Mouse (Mus musculus): ENCODE data around the gene 1110051M20Rik. TPM values are rescaled to one million over a fixed set of nuclear protein-coding genes. Genes with fewer than 3 reads are reported as not detected.

The 1110051M20Rik gene
- polyA plus RNA-seq (2014; fragmentation: Illumina TruSeq; extraction: RNeasy Lipid Tissue Mini Kit (QIAGEN cat#74804); ENCODE audit: insufficient read depth, low read depth, low replicate concordance), result 26.7 TPM

DNA sequence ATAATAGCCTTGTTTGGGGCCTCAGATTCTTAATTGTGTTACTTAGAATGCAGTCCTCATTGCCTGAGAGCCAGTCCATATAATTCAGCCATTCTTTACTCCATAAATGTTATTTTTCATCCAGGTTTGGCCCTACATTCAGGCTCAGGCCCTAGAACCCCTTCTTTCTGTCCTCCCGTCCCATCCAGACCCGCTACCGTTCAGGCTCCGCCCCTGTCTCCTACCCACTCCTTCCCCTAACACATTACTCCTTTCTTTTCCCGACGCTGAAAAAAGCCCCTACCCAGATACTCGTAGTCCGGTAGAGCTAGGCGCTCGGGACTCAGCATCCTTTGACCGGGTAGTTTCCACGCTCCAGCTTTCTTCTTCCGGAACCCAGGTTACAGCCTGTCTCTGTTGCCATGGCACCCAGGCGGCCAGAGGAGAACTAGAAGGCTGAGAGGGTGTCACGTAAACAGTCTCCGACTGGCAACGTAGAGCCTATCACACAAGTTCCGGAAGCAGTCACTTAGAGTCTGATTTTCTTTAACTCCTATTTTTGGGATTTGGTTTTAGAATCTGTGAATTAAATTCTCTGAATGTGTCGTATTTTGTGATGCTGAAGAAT lies at the start of gene 1110051M20Rik:
Gene 1110051M20Rik (minus strand): TSS at position 419 of the 607 bp plus-strand sequence.

DNA sequence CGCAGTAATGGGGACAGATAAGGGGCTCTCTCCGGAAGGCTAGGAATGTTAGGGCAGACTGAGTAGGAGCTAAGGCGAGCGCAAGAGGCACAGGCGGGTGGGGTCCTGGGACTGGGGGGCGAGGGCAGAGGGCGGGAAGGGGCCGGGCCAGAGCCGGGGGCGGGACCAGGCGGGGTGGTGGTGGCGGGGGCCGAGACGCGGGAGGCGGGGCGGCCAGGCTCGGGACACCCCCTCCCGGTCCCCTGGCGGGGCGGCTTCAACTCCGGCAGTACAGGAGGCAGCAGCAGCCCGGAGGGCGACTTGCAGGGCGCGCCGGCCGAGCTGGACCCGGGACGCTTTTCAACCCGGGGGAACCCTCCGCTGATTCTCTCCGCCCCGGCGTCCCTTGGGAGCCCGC lies 12.8 kb upstream of the 1110051M20Rik start, which contains the start of gene Lrp4:
Gene Lrp4 (plus strand): TSS at position 253 of the 397 bp plus-strand sequence.

DNA sequence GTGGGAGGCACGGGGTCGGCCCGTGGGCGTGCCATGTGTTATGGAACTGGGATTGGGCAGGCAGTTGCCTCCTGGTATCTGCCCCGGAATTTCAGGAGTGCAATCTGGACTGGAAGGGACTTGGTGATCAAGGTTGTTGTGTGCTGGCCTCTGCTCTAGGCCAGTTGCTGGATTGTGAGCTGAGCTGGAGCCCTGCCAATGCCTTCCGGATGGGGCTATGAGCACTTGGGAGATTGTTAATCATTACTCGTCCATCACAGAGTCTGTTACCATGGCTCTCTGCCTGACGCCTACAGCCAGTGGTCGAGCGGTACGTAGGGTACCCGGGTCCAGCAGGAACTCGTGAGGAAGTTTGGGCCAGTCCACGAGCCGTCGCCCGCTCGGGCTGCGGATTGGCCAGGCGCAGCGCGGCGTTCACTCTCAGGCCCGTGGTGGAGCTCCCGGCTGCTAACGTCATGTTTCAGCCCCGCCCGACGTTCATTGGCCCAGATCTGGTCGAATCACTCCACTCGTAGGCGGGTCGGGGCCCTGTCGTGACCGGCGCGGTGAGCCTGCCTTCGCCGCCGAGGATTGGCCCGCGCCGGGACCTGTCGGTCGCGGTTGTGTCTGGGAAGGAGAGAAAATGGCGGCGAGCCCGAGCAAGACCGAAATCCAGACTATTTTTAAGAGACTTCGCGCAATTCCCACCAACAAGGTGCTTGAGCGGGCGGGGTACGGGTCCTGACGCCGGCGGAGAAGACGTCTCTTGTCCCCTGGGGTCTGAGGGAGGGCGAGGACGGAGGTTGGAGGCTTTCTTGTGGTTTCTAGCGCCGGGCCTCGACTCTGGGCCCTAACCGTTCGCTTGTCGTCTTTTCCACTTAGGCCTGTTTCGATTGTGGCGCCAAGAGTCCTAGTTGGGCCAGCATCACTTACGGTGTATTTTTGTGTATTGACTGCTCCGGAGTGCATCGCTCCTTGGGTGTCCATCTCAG lies 179.5 kb downstream of the 1110051M20Rik start, which contains the start of gene Arfgap2:
Gene Arfgap2 (plus strand): TSS at position 264 of the 971 bp plus-strand sequence.

DNA sequence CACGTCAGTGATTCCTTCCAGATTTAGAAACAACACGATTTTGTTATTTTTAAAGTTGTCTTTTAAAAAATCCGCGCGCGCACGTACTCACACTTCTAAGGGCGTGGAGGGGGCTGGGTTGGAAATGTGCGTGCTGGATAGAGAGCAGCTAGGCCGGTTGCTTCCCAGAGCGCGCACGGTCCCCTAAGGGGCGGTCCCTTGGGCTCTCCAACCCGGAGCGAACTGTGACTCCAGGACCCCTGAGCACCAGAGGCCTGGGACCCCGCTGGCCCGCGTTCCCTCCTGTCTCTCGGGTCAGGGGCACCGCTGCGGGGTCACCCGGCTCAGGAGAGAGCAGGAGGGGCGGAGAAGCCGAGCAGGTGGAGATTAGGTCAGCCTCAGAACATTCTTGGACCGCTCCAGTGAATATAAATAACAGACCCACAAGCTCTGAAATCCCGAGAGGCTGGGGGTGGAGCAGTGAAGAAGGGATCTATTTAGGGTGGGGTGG lies 188.8 kb downstream of the 1110051M20Rik start, which contains the start of gene Pacsin3:
Gene Pacsin3 (plus strand): TSS at position 294 of the 490 bp plus-strand sequence.

DNA sequence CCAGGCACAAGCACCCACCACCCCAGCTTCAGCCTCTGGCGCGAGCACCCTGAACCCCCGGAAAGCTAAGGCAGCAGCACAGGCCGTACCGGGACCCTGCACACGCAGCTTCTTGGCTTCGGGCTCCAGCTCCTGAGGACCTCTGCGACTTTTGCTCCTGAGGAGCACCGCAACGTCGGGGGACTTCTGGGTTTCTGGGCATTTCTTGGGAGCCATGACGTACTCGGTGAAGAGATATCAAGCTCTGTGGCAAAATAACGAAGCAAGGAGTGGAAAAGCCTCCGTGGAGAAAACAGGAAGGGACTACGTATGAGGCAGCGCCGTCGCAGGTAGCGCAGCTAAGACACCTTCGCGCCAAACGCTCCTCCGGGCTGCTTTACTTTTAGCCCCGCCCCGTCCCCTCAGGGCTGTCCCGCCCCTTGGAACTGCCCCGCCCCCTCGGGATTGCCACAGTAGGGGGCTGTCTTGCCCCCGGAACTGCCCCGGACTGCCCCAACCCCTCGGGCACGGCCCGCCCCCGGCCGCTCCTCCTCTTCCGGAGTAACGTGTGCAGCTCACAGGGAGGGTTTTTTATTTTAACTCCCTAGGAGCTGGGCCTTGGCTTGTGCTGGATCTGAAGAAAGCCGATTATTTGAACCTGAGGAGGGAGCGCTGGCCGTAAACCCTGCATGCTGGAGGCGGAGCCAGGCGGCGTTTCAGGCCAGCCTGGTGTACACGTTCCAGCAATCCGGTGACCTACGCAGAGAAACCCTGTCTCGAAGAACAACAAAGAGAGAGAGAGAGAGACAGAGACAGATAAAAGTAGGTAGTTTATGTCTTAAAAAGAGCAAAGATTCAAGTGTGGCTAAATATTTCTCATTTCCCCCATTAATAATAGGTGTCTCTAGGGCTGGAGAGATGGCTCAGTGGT lies 207.6 kb downstream of the 1110051M20Rik start, which contains the start of gene Ddb2:
Gene Ddb2 (minus strand): TSS at position 382 of the 910 bp plus-strand sequence.

Other genes starting within 250 kb of the 1110051M20Rik start
- gene Nr1h3, start 241.9 kb downstream of the 1110051M20Rik start, polyA plus RNA-seq (2014; fragmentation: Illumina TruSeq; extraction: RNeasy Lipid Tissue Mini Kit (QIAGEN cat#74804); ENCODE audit: insufficient read depth, low read depth, low replicate concordance), result 51.4 TPM
- gene Acp2, start 241.8 kb downstream of the 1110051M20Rik start, polyA plus RNA-seq (2014; fragmentation: Illumina TruSeq; extraction: RNeasy Lipid Tissue Mini Kit (QIAGEN cat#74804); ENCODE audit: insufficient read depth, low read depth, low replicate concordance), result 13.0 TPM
- gene Ddb2, start 207.7 kb downstream of the 1110051M20Rik start, polyA plus RNA-seq (2014; fragmentation: Illumina TruSeq; extraction: RNeasy Lipid Tissue Mini Kit (QIAGEN cat#74804); ENCODE audit: insufficient read depth, low read depth, low replicate concordance), result 9.9 TPM
- 22.2 TPM for gene Pacsin3, start 188.8 kb downstream of the 1110051M20Rik start, polyA plus RNA-seq (2014; fragmentation: Illumina TruSeq; extraction: RNeasy Lipid Tissue Mini Kit (QIAGEN cat#74804); ENCODE audit: insufficient read depth, low read depth, low replicate concordance)
- 38.3 TPM for gene Arfgap2, start 179.7 kb downstream of the 1110051M20Rik start, polyA plus RNA-seq (2014; fragmentation: Illumina TruSeq; extraction: RNeasy Lipid Tissue Mini Kit (QIAGEN cat#74804); ENCODE audit: insufficient read depth, low read depth, low replicate concordance)
- 13.9 TPM for gene Lrp4, start 12.8 kb upstream of the 1110051M20Rik start, polyA plus RNA-seq (2014; fragmentation: Illumina TruSeq; extraction: RNeasy Lipid Tissue Mini Kit (QIAGEN cat#74804); ENCODE audit: insufficient read depth, low read depth, low replicate concordance)
- gene Ckap5, start 82.1 kb upstream of the 1110051M20Rik start, polyA plus RNA-seq (2014; fragmentation: Illumina TruSeq; extraction: RNeasy Lipid Tissue Mini Kit (QIAGEN cat#74804); ENCODE audit: insufficient read depth, low read depth, low replicate concordance), result 7.9 TPM
- gene F2, start 191.7 kb upstream of the 1110051M20Rik start, polyA plus RNA-seq (2014; fragmentation: Illumina TruSeq; extraction: RNeasy Lipid Tissue Mini Kit (QIAGEN cat#74804); ENCODE audit: insufficient read depth, low read depth, low replicate concordance), result 0.19 TPM
- gene Zfp408, start 205.1 kb upstream of the 1110051M20Rik start, polyA plus RNA-seq (2014; fragmentation: Illumina TruSeq; extraction: RNeasy Lipid Tissue Mini Kit (QIAGEN cat#74804); ENCODE audit: insufficient read depth, low read depth, low replicate concordance), result 3.3 TPM
- gene Arhgap1, start 205.2 kb upstream of the 1110051M20Rik start, polyA plus RNA-seq (2014; fragmentation: Illumina TruSeq; extraction: RNeasy Lipid Tissue Mini Kit (QIAGEN cat#74804); ENCODE audit: insufficient read depth, low read depth, low replicate concordance), result 54.7 TPM

Data from lung, adult 10 weeks (tissue).